Mouse (Mus musculus): ENCODE results near the gene Rpp30.

The Rpp30 gene

DNA sequence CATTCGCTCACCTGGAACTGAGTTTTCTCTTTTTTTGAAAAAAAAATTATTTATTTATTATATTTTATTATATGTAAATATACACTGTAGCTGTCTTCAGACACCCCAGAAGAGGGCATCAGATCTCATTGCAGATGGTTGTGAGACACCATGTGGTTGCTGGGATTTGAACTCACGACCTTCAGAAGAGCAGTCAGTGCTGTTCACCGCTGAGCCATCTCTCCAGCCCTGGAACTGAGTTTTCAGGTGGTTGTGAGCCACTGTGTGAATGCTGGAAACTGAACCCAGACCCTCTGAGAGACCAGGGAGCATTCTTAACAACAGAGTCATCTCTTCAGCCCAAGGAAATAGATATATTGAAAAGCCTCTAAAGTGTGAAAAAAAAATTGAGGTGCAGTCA, 44.9 kb downstream of the Rpp30 start:
- DNase-seq (ENCODE audit: low spot score), result no peak

DNA sequence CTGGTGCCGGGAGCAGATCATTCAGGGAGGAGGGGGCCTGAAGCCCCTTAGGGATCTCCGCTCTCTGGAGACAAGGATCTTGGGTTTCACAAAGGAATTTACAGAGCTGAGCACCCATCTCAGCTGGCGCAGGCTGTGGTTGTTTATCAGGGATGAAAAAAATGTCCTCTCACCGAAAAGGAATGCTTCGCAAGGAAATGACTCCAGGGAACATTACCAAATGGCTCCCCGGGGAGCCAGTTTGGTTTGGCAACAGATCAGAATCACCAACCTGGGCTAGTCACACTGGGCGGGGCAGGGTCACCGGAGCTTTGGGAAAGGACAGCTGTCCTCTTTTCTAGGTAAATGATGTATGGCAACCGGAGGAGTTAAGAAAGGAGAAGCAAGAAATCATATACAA, 45.7 kb downstream of the Rpp30 start:
- DNase-seq (ENCODE audit: low spot score), result peak; percentile 21

DNA sequence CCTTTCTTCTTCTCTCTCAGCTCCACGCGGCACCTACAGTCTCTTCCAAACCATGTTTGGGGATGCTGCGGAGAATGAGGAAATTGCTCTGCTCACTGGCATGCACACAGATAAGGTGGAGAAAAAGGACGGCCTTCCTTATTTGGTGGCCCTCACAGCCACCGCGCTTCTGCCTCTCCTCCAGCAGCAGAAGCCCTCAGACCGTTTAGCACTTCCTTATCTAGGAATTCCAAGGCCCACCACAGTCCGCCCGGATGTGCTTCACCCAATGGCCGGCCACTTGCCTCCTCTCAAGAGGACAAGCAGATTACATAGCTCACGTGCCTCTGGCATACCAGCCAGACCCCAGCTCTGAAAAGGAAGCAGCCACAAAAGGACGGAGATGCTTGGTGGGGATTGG, 46.1 kb downstream of the Rpp30 start:
- DNase-seq (ENCODE audit: low spot score), result no peak

DNA sequence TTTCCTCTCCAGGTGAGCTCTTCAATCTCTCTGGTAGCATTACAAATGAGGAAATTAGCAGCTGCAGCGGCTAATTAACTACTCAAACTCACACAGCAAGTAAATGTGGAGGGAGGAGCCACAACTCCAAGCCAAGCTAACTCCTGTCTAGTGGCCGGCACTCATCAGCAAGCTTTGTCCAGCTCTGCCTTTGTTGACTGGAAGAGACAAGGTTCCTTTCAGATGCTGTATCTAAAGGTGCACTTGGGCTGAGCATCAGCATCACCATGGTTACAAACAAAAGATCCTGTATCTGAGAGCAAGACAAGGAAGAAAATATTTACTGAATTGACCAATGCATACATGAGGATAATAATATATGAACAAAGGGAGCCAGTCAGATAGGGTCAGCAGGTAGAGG, 46.7 kb downstream of the Rpp30 start:
- DNase-seq (ENCODE audit: low spot score), result no peak

DNA sequence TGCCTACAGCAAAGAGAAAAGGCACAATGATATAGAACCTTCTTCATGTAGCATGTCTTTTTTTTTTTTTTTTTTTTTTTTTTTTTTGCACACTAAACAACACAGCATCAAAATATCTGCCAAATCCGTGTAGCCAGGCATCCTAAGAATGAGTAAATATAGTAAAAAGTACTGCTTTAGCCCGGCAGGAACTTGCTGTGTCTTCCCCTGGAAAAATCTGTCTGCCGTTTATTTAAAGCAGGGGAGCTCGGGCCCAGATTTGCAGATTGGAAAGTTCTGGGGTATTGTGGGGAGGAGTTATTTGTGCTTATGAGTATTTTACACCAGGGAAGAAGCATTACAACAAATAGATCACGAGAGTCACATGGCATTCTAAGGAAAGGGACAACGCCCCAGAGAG, 48.5 kb downstream of the Rpp30 start:
- no peak for DNase-seq (ENCODE audit: low spot score)

DNA sequence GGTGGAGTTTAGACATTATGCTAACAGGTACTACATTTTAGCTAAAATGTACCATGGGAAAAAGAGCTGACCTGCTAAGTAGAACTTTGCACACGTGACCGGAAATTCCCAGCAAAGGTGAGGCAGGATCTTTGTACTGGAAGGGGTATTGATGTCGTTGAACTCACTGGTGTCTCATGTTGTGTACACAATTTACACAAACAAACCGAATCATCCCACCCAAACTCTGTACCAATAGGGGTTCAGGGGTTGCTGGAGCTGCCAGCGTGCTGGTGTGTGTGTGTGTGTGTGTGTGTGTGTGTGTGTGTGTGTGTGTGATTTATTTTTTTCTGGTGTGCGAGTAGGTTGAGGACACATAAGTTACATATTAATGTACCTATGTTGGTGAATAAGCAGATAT, 49.5 kb downstream of the Rpp30 start:
- no peak for DNase-seq (ENCODE audit: low spot score)

DNA sequence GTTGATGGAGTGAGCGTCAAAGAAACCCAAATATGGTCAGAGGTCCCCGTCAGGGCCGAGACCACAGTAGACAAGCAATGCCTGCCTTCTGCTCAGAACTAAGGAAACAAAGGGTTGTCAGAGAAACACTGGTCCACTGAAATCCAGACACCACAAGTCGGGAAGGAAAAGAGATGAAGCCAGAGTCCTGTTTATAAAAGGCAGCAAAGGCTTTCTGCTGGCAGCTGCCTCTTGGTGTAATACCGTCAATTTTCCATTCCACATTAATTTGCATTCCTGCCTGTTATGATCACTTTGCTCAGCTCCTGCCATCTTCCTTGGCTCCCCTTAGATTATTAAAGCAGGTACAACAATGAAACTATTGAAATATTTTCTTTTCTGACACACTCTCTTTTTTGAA, 50.2 kb downstream of the Rpp30 start:
- DNase-seq (ENCODE audit: low spot score), result no peak

DNA sequence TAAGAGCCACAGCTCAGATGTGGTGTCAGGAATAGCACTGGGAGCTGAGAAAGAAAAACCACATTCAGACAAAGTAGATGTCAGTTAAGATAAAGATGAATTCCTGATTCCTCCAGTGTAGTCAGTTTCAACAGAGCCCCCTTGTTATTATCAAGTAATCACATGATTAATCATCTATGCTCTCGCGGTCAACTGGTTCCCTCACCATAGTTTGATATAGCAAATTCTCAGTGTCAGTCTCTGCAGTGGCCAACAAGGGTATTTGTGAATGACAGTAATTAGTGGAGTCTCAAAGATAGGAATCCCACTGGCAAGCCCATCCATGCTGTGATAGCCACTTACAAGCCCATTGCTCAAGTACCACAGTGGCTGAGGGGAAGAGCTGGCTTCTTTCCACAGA, 60.1 kb downstream of the Rpp30 start:
- no peak for DNase-seq (ENCODE audit: low spot score)

DNA sequence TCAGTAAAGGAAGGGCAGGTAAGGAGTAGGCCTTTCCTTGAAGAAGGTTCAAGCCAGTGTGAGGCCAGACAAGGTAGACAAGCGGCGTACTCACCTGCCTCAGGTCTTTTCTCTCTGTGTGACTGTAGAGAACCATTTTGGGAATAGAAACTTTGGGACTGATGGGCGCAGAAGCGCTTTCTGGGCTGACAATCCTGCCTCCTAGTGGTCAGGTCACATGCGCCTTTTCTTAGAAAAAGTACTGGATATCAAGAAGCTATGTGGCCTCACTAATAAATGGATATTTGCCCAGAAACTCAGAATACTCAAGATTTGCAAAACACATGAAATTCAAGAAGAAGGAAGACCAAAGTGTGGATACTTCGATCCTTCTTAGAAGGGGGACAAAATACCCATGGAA, 65.1 kb downstream of the Rpp30 start:
- DNase-seq (ENCODE audit: low spot score), result no peak

DNA sequence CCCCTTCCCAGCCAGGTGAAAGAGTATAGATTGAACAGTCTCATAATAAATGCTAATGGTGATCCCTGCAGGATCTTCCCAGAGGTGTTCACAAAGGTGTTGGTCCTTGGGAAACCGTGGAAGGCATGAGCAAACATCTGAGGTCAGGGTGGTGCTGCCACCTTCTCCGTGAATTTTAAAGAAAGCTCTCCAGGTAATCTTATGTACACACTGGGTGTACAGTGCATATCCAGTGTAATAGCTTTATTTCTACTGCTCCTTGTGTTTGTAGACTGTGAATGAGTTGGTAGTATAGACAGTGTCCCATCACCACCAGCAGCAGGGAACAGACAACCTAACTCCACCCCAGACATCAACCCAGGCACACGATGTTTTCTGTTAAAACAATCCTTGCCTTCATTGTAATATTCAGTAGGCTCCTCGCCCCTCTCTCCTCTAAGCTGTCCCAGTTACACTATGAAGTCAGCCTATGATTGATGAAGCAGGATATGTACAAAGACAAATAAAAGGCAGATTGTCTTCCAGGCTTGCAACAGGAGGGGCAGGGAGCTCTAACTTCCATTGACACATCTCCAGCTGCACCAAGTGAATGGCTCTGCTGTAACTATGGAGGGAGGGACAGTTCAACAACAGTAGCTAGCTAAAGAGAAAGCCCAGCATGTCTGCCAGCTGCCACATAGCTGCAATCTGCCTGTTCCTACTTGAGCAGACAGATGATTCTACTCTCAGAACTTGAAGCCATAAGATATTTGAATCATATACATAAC, 66.9 kb downstream of the Rpp30 start:
- no peak for DNase-seq (ENCODE audit: low spot score)
